Mouse (Mus musculus): Measurements from ENCODE around the gene Eif3i. TPM values are rescaled to one million over a fixed set of nuclear protein-coding genes. Genes with fewer than 3 reads are reported as not detected.

Eif3i gene
- 10 to 100 TPM; 76.4 to 85.4 TPM for total RNA-seq (2023)

DNA sequence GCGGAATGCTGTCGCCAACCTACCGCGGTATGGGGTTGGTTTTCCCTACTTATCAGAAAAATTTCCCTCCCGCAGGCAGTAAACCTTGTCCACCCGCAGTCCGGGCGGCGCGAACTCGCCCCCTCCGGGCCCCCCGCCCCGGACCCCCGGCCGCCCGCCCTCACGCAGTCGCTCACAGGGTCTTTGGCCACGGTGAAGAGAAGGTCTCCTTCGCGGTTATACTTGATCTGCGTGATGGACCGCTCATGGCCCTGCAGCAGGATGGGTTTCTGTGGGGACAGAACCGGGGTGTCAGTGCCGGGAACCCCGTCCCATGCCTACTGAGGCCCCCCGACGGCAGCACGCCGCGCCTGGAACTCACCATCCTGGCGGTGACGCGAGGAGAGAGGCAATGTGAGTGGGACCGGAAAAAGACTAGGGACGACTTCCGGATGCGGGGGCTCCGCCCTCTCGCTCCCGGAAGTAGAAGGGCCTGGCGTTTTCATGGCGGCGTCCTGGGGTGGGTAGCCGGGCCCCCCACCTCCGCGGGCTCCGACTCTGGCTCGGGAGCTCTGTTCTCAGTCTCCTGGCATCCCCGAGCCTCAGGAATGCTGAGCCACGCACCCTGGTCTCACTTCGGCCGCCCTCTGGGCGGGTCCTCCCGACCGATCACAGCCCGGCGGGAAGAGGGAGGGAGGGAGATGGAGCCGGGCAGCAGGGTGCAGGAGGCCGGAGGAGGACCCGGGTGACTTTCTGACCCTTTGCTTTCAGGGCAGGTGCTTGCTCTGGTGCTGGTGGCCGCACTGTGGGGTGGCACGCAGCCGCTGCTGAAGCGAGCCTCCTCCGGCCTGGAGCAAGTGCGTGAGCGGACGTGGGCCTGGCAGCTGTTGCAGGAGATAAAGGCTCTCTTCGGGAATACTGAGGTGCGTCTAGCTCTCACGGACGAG lies at the start of gene Eif3i, which contains the start of gene Tmem234:
Gene Eif3i, minus strand, starts transcription at position 416 of the 926 bp plus-strand sequence.
Gene Tmem234, plus strand, starts transcription at position 436 of the 926 bp plus-strand sequence.

DNA sequence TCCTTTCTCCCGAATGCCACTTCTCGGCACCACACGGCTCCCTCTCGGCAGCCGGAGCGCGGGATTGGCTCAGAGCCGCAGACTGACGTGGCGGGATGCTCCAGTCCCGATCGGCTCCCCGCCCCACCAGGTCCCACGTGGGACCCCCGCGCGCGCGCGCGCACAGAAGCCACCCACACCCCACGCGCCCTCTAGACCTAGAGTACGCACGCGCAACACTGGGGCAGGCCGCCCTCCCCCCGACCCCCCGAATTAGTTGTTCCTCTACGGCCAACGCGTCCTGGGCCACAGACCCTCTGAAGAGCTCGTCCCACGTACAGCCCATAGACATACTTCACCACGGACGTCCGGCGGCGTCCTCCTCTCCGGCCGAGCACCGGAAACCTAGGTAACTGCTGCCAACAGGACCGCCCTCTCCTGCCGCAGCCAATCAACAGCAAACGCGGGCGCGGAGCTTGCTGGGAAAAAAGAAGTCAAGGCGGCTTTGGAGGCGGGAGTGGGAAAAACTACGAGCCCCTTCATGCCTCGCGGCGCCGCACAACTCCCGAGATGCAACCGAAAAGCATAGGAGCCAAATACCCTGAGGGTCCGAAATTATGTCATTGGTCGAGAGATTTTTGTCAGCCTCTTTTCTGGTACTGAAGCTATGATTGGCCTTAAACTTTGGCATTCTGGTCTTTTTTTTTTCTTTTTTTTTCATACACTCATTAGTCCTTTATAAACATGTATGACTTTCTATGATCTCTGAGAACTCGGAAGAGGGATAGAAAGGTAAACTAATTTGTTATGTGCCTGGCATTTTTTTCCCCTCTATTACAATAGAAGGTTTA lies 40.4 kb upstream of the Eif3i start, which contains the start of gene Txlna:
Gene Txlna, minus strand, starts transcription at position 428 of the 830 bp plus-strand sequence.

GRCm38 (mm10) chr4:129623681-129624091 lies 23.2 kb upstream of the Eif3i start, which contains the start of gene Ccdc28b:
Gene Ccdc28b (minus strand): TSS chr4:129623947.

DNA sequence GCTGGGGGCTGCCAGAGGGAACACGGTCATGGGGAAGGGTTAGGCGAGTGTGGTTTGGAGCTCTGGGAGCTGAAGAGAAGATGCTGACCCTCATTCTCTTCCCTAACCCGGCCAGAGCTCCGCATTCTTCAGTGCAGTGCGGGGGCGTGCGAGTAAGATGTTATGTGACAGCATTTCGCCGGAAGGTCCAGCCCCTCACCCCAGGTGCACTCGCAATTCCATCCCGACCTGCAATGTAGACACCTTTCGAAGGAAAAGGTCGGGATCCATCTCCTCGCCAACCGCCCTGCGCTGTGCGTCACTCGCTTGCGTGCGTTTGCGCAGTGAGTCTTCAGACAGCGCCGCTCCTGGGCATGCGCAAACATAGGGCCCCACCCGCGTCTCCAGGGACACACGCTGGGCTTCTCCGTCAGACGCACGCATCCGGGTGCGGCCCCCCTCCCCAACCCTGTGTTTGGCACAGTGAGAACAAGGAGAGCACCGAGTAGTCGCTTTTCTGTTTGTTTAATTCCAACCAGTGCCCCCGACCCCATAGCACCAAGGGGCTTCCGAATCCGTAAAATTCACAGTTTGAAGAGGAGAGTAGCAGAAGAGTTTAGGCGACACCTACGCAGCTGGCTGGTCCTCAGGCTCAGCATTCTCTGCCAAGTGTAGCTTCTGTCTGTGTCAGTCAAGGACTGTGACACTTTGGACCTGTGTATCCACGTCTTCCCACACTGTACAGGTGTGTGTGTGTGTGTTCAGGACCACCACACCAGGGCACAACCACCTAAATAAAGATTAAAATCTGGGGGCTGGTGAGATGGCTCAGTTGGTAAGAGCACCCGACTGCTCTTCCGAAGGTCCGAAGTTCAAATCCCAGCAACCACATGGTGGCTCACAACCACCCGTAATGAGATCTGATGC lies 18.6 kb upstream of the Eif3i start, which contains the start of gene Iqcc:
Gene Iqcc, minus strand, starts transcription at position 314 of the 906 bp plus-strand sequence.

GRCm38 (mm10) chr4:129614093-129614492 lies 13.6 kb upstream of the Eif3i start, which contains the start of gene Dcdc2b:
Gene Dcdc2b (minus strand): TSS chr4:129614257.

DNA sequence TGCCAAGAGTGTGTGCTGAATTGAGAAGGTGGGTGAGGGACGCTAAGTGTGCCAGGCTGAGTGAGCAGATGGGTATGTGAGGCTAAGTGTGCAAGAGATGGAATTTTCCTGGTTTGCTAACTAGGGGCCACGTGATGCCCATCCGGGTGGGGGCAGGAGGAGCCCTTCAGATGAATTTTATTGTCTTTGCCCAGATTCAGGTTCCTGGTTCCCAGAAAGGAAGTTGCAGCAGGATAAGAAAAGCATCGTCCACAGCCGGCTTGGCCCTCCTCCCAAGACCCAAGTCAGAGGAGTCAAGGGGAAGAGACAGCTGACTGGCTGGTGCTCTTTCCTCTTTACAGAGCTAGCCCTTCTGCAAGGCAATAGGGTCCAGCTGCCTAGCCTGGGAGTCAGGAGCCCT lies 22.0 kb downstream of the Eif3i start, which contains the start of gene Fam167b:
Gene Fam167b, minus strand, starts transcription at position 84 of the 400 bp plus-strand sequence.

GRCm38 (mm10) chr4:129573430-129573829 lies 27.0 kb downstream of the Eif3i start, which contains the start of gene Lck:
Gene Lck (minus strand): TSS chr4:129573641.

GRCm38 (mm10) chr4:129542592-129543141 lies 57.8 kb downstream of the Eif3i start, which contains the start of gene Hdac1:
Gene Hdac1 (minus strand): TSS chr4:129542713.

Other genes with a start within 250 kb of the Eif3i start
- 1 to 10 TPM; 1.4 to 1.7 TPM for gene Zbtb8a, start 222.5 kb downstream of the Eif3i start, total RNA-seq (2023)
- not detected for gene Zbtb8b, start 159.8 kb downstream of the Eif3i start, total RNA-seq (2023)
- 10 to 100 TPM; 73.9 to 76.4 TPM for gene Bsdc1, start 139.1 kb downstream of the Eif3i start, total RNA-seq (2023)
- gene Tssk3, start 109.6 kb downstream of the Eif3i start, total RNA-seq (2023), result not detected
- gene Fam229a, start 109.5 kb downstream of the Eif3i start, total RNA-seq (2023), result not detected
- 10 to 100 TPM; 73.7 to 85.8 TPM for gene Marcksl1, start 87.1 kb downstream of the Eif3i start, total RNA-seq (2023)
- gene Hdac1, start 57.9 kb downstream of the Eif3i start, total RNA-seq (2023), result 10 to 100 TPM; 68.9 to 73.8 TPM
- gene Lck, start 27.0 kb downstream of the Eif3i start, total RNA-seq (2023), result 1 to 10 TPM; 1.3 TPM
- gene Fam167b, start 22.1 kb downstream of the Eif3i start, total RNA-seq (2023), result not detected
- 10 to 100 TPM; 78.3 to 78.5 TPM for gene Tmem234, start within 50 bp of the Eif3i start, total RNA-seq (2023)
- not detected for gene Dcdc2b, start 13.6 kb upstream of the Eif3i start, total RNA-seq (2023)
- 10 to 100 TPM in 1 of 2 experiments, 1 to 10 TPM in 1; 7.5 to 13.6 TPM for gene Iqcc, start 18.5 kb upstream of the Eif3i start, total RNA-seq (2023)
- gene Ccdc28b, start 23.3 kb upstream of the Eif3i start, total RNA-seq (2023), result 10 to 100 TPM; 36.0 to 41.1 TPM
- 10 to 100 TPM; 35.2 to 37.9 TPM for gene Txlna, start 40.4 kb upstream of the Eif3i start, total RNA-seq (2023)
- 10 to 100 TPM; 24.2 to 25.3 TPM for gene Kpna6, start 72.1 kb upstream of the Eif3i start, total RNA-seq (2023)
- gene Tmem39b, start 96.2 kb upstream of the Eif3i start, total RNA-seq (2023), result 1 to 10 TPM; 8.2 to 8.7 TPM
- gene Khdrbs1, start 141.7 kb upstream of the Eif3i start, total RNA-seq (2023), result 10 to 100 TPM; 73.2 to 73.4 TPM
- 100 to 1,000 TPM; 150 to 170 TPM for gene Ptp4a2, start 210.6 kb upstream of the Eif3i start, total RNA-seq (2023)

Measured in neutrophil, adult 83 days (primary cell).